Mouse (Mus musculus): ENCODE results near the gene Csf3r. TPM values are rescaled to one million over a fixed set of nuclear protein-coding genes. Genes with fewer than 3 reads are reported as not detected.

Csf3r gene
- total RNA-seq, 2 experiments from 2014 or later: 32.1 to 86.5 TPM

GRCm38 (mm10) chr4:126051617-126052016 lies 27.3 kb downstream of the Csf3r start:
- no peak for ATAC-seq (replicated peaks; ENCODE audit: low FRiP score, poor library complexity, severe bottlenecking)

GRCm38 (mm10) chr4:126057207-126058133 lies 33.1 kb downstream of the Csf3r start:
- ATAC-seq (replicated peaks; ENCODE audit: low FRiP score, poor library complexity, severe bottlenecking): peak; percentile 56

GRCm38 (mm10) chr4:126058134-126058996 lies 34.0 kb downstream of the Csf3r start, which contains the start of gene Oscp1:
Gene Oscp1, plus strand, starts transcription at chr4:126058565.
- peak; percentile 98 for ATAC-seq (replicated peaks; ENCODE audit: low FRiP score, poor library complexity, severe bottlenecking)

GRCm38 (mm10) chr4:126058997-126059362 lies 34.6 kb downstream of the Csf3r start:
- ATAC-seq (replicated peaks; ENCODE audit: low FRiP score, poor library complexity, severe bottlenecking): no peak

GRCm38 (mm10) chr4:126062856-126063255 lies 38.5 kb downstream of the Csf3r start:
- no peak for ATAC-seq (replicated peaks; ENCODE audit: low FRiP score, poor library complexity, severe bottlenecking)

GRCm38 (mm10) chr4:126065241-126065640 lies 40.9 kb downstream of the Csf3r start:
- no peak for ATAC-seq (replicated peaks; ENCODE audit: low FRiP score, poor library complexity, severe bottlenecking)

GRCm38 (mm10) chr4:126067401-126068077 lies 43.2 kb downstream of the Csf3r start:
- ATAC-seq (replicated peaks; ENCODE audit: low FRiP score, poor library complexity, severe bottlenecking): no peak

GRCm38 (mm10) chr4:126068842-126069241 lies 44.5 kb downstream of the Csf3r start:
- no peak for ATAC-seq (replicated peaks; ENCODE audit: low FRiP score, poor library complexity, severe bottlenecking)

- no peak for ATAC-seq (replicated peaks; ENCODE audit: low FRiP score, poor library complexity, severe bottlenecking)
Measured at GRCm38 (mm10) chr4:126077833-126078232, 53.5 kb downstream of the Csf3r start.

- ATAC-seq (replicated peaks; ENCODE audit: low FRiP score, poor library complexity, severe bottlenecking): no peak
Measured at GRCm38 (mm10) chr4:126079266-126079665, 54.9 kb downstream of the Csf3r start.

- no peak for ATAC-seq (replicated peaks; ENCODE audit: low FRiP score, poor library complexity, severe bottlenecking)
Measured at GRCm38 (mm10) chr4:126081601-126082000, 57.3 kb downstream of the Csf3r start.

- no peak for ATAC-seq (replicated peaks; ENCODE audit: low FRiP score, poor library complexity, severe bottlenecking)
Measured at GRCm38 (mm10) chr4:126083021-126083420, 58.7 kb downstream of the Csf3r start.

GRCm38 (mm10) chr4:126084382-126084781 lies 60.0 kb downstream of the Csf3r start:
- ATAC-seq (replicated peaks; ENCODE audit: low FRiP score, poor library complexity, severe bottlenecking): no peak

- peak; percentile 95 for ATAC-seq (replicated peaks; ENCODE audit: low FRiP score, poor library complexity, severe bottlenecking)
Measured at GRCm38 (mm10) chr4:126085996-126086576, 61.7 kb downstream of the Csf3r start.

GRCm38 (mm10) chr4:126090101-126090847 lies 65.9 kb downstream of the Csf3r start:
- no peak for ATAC-seq (replicated peaks; ENCODE audit: low FRiP score, poor library complexity, severe bottlenecking)

GRCm38 (mm10) chr4:126090848-126091124 lies 66.4 kb downstream of the Csf3r start:
- no peak for ATAC-seq (replicated peaks; ENCODE audit: low FRiP score, poor library complexity, severe bottlenecking)

GRCm38 (mm10) chr4:126091873-126092272 lies 67.5 kb downstream of the Csf3r start:
- no peak for ATAC-seq (replicated peaks; ENCODE audit: low FRiP score, poor library complexity, severe bottlenecking)
